Mouse (Mus musculus): ENCODE data around the gene Lrrc4. TPM values are rescaled to one million over a fixed set of nuclear protein-coding genes. Genes with fewer than 3 reads are reported as not detected.

Gene Lrrc4
- polyA plus RNA-seq, 1 experiment from 2014 or later: 2.4 TPM

- 89% methylated on average over 9 of the region's 9 CpGs for WGBS
- DNase-seq (ENCODE audit: low spot score): no peak
- Histone ChIP-seq H3K36me3 (0 out of 2 replicates have a peak, but pooled peaks cover 6% of the 10 kb centered on the region), H3K27me3 (ENCODE audit: insufficient read depth, poor library complexity, severe bottlenecking) (no peaks in the 10 kb centered on the region), H3K4me3 (no peak overlapping the region), H3K9me3 (no peaks in the 10 kb centered on the region), H3K4me1 (replicated peaks) (peaks cover 8% of the 10 kb centered on the region), H3K27ac (no peak overlapping the region)
These were observed 18.5 kb downstream of the Lrrc4 start for GRCm38 (mm10) chr6:28813057-28813456.

DNA sequence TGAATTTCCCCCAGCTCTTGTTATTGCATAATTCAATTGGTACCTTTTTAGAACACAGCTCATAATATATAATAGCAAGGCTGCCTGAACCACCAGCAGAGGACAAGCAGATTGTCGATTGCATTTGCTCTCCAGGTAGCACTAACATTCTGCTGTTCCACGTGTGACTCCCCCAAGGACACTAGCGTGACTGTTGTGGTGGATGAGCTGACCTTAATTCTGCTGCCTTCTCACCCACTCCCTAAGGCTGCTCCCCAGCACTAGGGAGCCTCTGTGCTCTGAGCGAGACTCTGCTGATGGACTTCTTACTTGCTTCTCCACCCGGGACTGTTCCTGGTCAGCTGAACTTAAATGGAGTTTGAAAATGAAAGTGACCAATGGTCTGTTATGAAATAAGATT, 26.8 kb downstream of the Lrrc4 start:
- Histone ChIP-seq H3K36me3 (peaks cover 4% of the 10 kb centered on the region; the same call in 1 of the 2 replicates), H3K9me3 (no peaks in the 10 kb centered on the region), H3K4me1 (replicated peaks) (no peaks in the 10 kb centered on the region), H3K4me3 (no peak overlapping the region), H3K27ac (no peak overlapping the region), H3K27me3 (ENCODE audit: insufficient read depth, poor library complexity, severe bottlenecking) (no peaks in the 10 kb centered on the region)
- DNase-seq (ENCODE audit: low spot score): no peak
- 89% methylated on average over 5 of the region's 5 CpGs for WGBS

DNA sequence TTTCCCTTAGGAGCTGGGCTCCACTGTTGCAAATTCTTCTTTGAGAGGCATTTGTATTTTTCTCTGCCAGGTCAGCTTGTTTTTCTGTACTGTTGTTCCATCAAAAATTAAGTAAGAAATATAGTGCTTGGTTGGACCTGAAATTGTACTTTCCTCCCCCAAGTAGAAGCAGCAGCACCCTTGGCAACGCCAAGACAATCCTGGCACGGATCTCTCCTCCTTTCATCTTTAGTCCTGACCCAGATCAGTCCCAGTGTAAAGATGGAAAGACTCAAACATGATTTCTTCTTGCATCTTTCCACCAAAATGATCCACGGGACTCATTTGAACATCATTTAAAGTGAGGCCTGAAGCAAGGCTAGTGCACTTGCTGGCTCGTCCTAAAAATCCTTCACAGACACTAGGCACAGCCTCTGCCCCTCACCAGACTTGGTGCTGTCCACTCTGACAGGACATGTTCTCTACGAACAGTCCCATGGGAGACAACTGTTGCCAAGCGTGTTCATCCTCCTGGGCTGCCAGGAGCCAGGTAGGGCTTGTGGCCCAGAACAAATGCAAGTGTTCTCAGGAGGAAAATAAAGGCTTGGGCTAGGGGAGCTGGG, 27.8 kb downstream of the Lrrc4 start:
- H3K9me3 ChIP-seq: no peaks in the 10 kb centered on the region
- no peak for DNase-seq (ENCODE audit: low spot score)
- no peaks in the 10 kb centered on the region for H3K4me1 ChIP-seq (replicated peaks)
- WGBS: 92% methylated on average over 6 of the region's 6 CpGs
- no peaks in the 10 kb centered on the region for H3K27me3 ChIP-seq (ENCODE audit: insufficient read depth, poor library complexity, severe bottlenecking)
- peaks cover 4% of the 10 kb centered on the region; the same call in 1 of the 2 replicates for H3K36me3 ChIP-seq
- H3K27ac ChIP-seq: no peak overlapping the region
- no peak overlapping the region for H3K4me3 ChIP-seq

GRCm38 (mm10) chr6:28800976-28801375, 30.6 kb downstream of the Lrrc4 start:
- Histone ChIP-seq H3K27me3 (ENCODE audit: insufficient read depth, poor library complexity, severe bottlenecking) (no peaks in the 10 kb centered on the region), H3K4me3 (no peak overlapping the region), H3K9me3 (no peaks in the 10 kb centered on the region), H3K4me1 (replicated peaks) (peaks cover 5% of the 10 kb centered on the region; the same call in 1 of the 2 replicates), H3K27ac (no peak overlapping the region), H3K36me3 (peaks cover 11% of the 10 kb centered on the region)
- DNase-seq (ENCODE audit: low spot score): no peak
- 90% methylated on average over 3 of the region's 3 CpGs for WGBS

DNA sequence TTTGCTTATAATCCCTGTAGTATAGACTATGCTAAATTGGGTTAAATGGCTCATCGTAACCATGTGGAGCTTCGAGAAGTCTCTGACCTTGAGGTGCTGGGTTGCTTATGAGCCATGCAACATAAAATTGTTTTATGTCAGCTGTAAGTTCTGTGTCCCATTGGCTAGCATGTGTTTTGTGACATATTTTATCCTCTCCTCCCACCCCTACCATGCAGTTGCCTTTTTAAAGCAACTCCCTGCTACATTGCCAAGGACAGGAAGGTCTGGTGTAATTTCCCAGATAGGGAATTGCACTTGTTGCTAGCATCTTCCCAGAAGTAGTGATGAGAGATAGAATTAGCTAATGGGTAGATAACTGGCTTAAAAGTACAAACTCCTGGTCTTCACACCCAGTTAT, 31.7 kb downstream of the Lrrc4 start:
- Histone ChIP-seq H3K27ac (no peak overlapping the region), H3K9me3 (no peaks in the 10 kb centered on the region), H3K4me1 (replicated peaks) (peaks cover 15% of the 10 kb centered on the region; the same call in 1 of the 2 replicates), H3K27me3 (ENCODE audit: insufficient read depth, poor library complexity, severe bottlenecking) (no peaks in the 10 kb centered on the region), H3K4me3 (no peak overlapping the region), H3K36me3 (peaks cover 15% of the 10 kb centered on the region)
- no peak for DNase-seq (ENCODE audit: low spot score)
- WGBS: 89% methylated on average over 2 of the region's 2 CpGs

- H3K27ac ChIP-seq: peak overlapping the region; percentile 45
- no peaks in the 10 kb centered on the region for H3K9me3 ChIP-seq
- no peak for DNase-seq (ENCODE audit: low spot score)
- H3K4me1 ChIP-seq (replicated peaks): peaks cover 19% of the 10 kb centered on the region
- H3K27me3 ChIP-seq (ENCODE audit: insufficient read depth, poor library complexity, severe bottlenecking): no peaks in the 10 kb centered on the region
- H3K36me3 ChIP-seq: peaks cover 15% of the 10 kb centered on the region
- 89% methylated on average over 16 of the region's 16 CpGs for WGBS
- no peak overlapping the region for H3K4me3 ChIP-seq
These were observed 35.6 kb downstream of the Lrrc4 start for GRCm38 (mm10) chr6:28795792-28796515.

DNA sequence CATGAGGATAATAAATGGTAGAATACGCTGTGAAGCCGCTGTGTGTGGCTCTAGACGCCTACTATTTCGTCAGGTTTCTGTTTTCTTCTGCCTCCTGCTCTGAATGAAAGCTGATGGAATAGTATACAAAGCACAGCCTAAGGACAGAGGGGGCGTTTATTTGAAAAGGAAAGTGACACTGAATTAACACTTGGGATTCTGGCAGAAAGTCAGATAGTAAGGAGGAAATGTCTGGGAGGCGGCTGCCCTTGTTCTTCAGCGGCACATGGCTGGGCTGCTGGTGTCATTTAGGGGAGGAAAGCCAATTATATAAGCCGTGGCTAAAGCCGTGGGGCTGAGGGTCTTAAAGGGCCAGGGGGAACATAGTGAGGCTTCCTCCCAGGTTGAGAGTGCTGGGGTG, 36.2 kb downstream of the Lrrc4 start:
- DNase-seq (ENCODE audit: low spot score): no peak
- H3K9me3 ChIP-seq: no peaks in the 10 kb centered on the region
- H3K27ac ChIP-seq: peak overlapping the region; percentile 45
- H3K27me3 ChIP-seq (ENCODE audit: insufficient read depth, poor library complexity, severe bottlenecking): no peaks in the 10 kb centered on the region
- peaks cover 15% of the 10 kb centered on the region for H3K36me3 ChIP-seq
- H3K4me1 ChIP-seq (replicated peaks): peaks cover 22% of the 10 kb centered on the region
- H3K4me3 ChIP-seq: no peak overlapping the region
- WGBS: 49% methylated on average over 9 of the region's 9 CpGs

DNA sequence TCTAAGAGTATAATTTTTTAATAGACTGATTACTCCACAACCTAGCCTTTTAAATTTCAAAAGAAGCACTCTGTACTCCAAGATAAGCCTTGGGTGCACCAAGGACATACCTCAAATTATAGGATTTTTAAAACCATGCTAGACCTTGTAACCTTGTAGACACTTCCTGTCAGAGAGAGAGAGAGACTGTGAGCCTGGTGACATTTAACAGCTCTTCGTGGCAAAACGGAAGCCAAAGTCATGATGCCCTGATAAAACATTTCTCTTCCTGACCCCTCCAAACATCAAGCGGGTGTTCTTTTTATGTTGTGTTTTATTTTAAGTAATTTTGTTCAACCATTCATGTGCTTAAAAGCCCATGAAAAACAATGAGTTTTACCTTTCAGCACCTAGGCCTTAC, 39.7 kb downstream of the Lrrc4 start:
- H3K4me3 ChIP-seq: no peak overlapping the region
- H3K27ac ChIP-seq: no peak overlapping the region
- H3K4me1 ChIP-seq (replicated peaks): peaks cover 32% of the 10 kb centered on the region
- H3K27me3 ChIP-seq (ENCODE audit: insufficient read depth, poor library complexity, severe bottlenecking): no peaks in the 10 kb centered on the region
- no peak for DNase-seq (ENCODE audit: low spot score)
- 92% methylated on average over 3 of the region's 3 CpGs for whole genome bisulfite sequencing
- no peaks in the 10 kb centered on the region for H3K9me3 ChIP-seq
- H3K36me3 ChIP-seq: peaks cover 13% of the 10 kb centered on the region

- DNase-seq (ENCODE audit: low spot score): no peak
- H3K9me3 ChIP-seq: no peaks in the 10 kb centered on the region
- peaks cover 6% of the 10 kb centered on the region for H3K36me3 ChIP-seq
- WGBS: 70% methylated on average over 3 of the region's 3 CpGs
- H3K4me3 ChIP-seq: no peak overlapping the region
- H3K4me1 ChIP-seq (replicated peaks): peaks cover 29% of the 10 kb centered on the region
- H3K27me3 ChIP-seq (ENCODE audit: insufficient read depth, poor library complexity, severe bottlenecking): no peaks in the 10 kb centered on the region
- peak overlapping the region; percentile 40; the same call in 1 of the 2 replicates for H3K27ac ChIP-seq
These were observed 40.4 kb downstream of the Lrrc4 start for GRCm38 (mm10) chr6:28791183-28791582.

DNA sequence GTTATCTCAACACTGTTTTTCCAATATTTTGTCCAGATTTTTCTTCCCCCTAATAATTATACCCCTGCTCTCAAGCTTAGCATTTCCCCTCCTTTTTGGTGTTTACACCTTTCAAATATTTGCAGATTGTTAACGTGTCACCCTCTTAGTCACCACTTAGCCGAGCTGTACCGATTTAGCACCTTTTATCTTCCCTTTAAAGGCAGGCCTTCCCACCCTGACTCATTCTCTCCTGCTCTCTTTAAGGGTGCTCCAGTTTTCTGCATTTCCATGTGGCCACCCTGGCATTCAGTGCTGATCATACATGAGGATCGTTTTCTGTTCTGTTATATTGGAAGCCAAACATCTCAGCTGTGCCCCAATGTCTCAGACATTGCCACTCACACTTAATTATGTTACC, 41.9 kb downstream of the Lrrc4 start:
- DNase-seq (ENCODE audit: low spot score): no peak
- no peak overlapping the region for H3K27ac ChIP-seq
- H3K4me3 ChIP-seq: no peak overlapping the region
- no peaks in the 10 kb centered on the region for H3K9me3 ChIP-seq
- H3K36me3 ChIP-seq: no peaks in the 10 kb centered on the region
- no peaks in the 10 kb centered on the region for H3K27me3 ChIP-seq (ENCODE audit: insufficient read depth, poor library complexity, severe bottlenecking)
- WGBS: 86% methylated on average over 4 of the region's 4 CpGs
- H3K4me1 ChIP-seq (replicated peaks): peaks cover 20% of the 10 kb centered on the region

DNA sequence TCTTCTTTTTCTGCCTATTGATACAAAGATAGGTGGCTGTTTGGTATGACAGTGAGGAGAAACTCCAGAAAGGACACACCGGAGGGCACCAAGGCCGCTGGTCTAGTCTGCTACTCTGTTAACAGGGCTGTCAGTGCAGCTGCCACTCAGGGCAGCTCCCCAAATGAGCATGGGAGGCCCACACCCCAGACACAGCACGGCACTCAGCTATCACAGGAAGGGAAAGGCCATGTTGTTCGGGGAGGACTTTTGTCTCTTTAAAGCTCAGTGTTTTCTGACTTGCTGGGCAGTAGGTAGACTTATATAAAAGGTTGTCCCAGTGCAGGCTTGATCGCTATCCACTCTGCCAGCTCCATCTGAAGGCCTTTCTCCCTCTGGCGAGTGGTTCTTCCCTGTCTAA, 44.4 kb downstream of the Lrrc4 start:
- 66% methylated on average over 6 of the region's 6 CpGs for WGBS
- Histone ChIP-seq H3K4me3 (no peak overlapping the region), H3K9me3 (no peaks in the 10 kb centered on the region), H3K27ac (no peak overlapping the region), H3K27me3 (ENCODE audit: insufficient read depth, poor library complexity, severe bottlenecking) (no peaks in the 10 kb centered on the region), H3K4me1 (replicated peaks) (peaks cover 42% of the 10 kb centered on the region), H3K36me3 (no peaks in the 10 kb centered on the region)
- DNase-seq (ENCODE audit: low spot score): no peak

GRCm38 (mm10) chr6:28785770-28786169, 45.8 kb downstream of the Lrrc4 start:
- no peaks in the 10 kb centered on the region for H3K27me3 ChIP-seq (ENCODE audit: insufficient read depth, poor library complexity, severe bottlenecking)
- no peak overlapping the region for H3K4me3 ChIP-seq
- no peak overlapping the region for H3K27ac ChIP-seq
- no peaks in the 10 kb centered on the region for H3K9me3 ChIP-seq
- H3K4me1 ChIP-seq (replicated peaks): peaks cover 43% of the 10 kb centered on the region
- DNase-seq (ENCODE audit: low spot score): no peak
- WGBS: 74% methylated on average over 8 of the region's 8 CpGs
- no peaks in the 10 kb centered on the region for H3K36me3 ChIP-seq

- Histone ChIP-seq H3K4me3 (no peak overlapping the region), H3K36me3 (no peaks in the 10 kb centered on the region), H3K4me1 (replicated peaks) (peaks cover 41% of the 10 kb centered on the region), H3K27ac (peak overlapping the region; percentile 87), H3K27me3 (ENCODE audit: insufficient read depth, poor library complexity, severe bottlenecking) (no peaks in the 10 kb centered on the region), H3K9me3 (no peaks in the 10 kb centered on the region)
- no peak for DNase-seq (ENCODE audit: low spot score)
- WGBS: 45% methylated on average over 5 of the region's 5 CpGs
These were observed 47.6 kb downstream of the Lrrc4 start for GRCm38 (mm10) chr6:28783953-28784352.

Data from hindbrain, embryonic 10.5 days (tissue).